Mouse (Mus musculus) T-helper 17 cell (primary cell): ENCODE data around the gene 1700013G24Rik.

Source experiments
- in situ Hi-C, 2 experiments: fragments of 300-600 bp; cut with MboI, MseI; formaldehyde crosslinking; loops; 1 replicate in 1 of 2; 2 replicates in 1 of 2; pipeline ENCODE4 v1.15.1; 2025; ENCODE audit warnings: high pct_unique_total_duplicates in 2 of 2

1700013G24Rik gene

DNA sequence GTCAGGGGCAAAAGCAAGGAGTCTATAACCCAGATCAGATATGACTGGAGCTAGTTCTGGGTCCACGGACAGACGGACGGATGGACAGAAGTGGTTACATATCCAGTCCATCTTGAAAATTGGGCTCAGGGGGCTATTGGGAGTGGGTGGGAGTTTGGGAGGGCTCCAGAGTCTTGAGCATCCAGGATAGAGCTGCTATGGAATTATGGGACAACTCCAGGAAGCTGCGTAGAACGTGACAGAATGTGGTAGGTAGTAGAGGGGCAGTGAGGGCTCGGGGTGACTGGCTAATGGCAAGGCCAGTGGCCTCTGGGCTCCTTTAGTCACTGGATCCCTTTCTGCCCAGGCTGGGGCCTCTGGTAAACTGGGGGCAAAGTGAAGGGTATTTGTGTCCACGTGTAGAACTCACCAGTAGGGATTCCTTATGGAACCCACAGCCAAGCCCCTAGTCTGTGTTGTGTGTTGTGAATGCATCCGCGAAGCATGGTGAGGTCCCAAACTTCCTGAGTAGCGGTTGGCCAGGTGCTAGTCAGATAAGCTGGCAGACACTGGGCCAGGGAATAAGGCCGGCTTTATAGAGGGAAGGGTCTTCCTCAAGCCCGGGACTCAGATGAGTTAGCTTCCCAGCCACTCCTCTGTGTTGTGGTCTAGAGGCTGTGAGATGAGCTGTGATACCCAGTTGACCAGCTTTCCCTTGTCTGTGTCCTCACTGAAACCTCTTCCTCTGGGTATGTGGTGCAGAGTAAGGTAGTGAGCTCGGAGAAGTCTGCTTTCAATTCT lies 22.4 kb downstream of the 1700013G24Rik start:
- in situ Hi-C loops, result no loop called here

DNA sequence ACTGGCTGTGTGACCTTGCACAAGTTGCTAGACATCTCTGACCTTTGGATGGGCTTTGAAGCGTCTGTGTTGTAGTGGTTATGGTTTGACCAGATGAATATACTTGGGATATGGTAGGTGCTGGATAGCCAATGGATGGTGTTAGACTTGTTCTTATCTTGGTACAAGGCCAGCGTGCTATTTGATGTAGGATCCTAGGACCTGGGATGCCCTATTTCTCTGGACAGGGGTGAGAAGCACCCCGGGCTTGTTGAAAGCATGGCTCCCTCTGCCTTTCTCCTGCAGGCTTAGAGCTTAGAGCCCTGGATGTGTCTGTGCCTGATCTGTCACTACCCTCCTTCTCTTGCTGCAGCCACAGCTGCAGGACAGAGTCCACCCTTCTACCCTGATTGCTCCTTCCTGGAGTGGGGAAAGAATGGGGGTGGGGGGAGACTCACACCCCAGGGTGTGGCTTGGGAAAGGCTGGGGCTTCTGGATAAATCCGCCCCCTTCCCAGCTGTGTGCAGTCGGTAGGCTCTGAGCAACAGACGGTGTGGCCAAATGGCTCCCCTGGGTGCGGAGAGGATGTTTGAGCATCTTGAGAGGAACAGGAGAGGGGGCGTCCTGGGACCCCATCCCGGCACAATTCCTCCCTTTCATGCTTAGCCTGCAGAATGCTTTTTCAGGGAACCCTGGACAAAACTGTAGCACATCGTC lies 23.1 kb downstream of the 1700013G24Rik start:
- in situ Hi-C loops, result no loop called here

DNA sequence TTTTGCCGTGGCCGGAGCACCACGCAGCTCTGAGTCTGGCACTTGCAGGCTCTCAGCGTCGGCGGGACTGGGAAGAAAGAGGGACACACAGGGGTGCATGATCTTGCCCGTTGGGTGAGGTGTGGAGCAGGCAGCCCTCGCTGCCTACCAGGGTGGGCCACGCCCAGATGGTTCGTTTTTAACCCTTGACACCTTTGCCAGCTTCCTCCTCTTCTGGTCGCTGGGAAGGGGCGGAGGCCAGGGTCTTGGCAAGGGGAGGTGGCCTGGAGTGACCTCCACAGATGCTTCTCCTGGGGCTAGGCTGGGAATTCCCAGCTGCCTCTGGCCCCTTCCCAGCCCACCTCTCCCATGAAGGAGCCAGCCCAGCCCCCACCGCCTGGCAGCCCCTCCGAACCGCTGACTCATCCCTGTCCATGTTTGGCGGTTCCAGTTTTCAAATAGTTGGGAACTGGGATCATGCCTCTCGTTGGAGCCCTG lies 23.7 kb downstream of the 1700013G24Rik start:
- in situ Hi-C loops, result no loop called here

DNA sequence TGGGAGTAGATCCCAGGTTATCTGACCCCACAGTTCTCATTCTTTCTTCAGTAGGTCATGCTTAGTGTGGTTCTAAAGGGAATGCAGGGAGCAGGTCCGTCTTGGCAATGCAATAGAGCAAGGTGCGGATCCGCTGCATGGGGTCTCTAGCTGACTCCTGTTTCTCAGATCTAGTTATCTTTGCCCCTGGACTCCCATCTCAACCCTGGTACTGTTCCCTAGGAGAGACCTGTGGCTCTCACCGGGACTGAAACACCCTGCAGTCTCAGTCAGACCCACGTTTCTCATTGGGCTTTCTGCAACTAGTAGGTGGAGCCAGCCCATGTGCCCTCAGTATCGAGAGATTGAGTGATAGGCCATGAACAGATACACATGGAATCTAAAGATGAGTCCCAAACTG lies 24.5 kb downstream of the 1700013G24Rik start:
- in situ Hi-C loops, result no loop called here

DNA sequence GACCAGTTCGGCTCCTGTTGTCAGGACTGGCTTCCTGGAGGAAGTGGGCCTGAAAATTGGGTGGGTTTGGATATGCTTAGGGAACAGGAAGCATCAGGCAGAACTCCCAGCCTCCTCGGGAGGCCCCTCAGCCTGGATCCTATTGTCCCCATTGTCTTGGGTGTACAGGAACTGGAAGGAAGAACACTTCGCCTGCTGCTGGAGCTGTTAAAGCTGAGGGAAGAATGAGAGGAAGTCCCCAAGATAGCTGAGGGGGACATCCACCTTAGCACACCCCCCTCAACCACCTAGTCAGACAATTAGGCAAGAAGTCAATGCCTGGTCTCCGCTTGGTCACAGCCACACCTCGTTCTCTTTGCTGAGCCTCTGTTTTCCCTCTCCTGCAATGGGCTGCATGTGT lies 25.2 kb downstream of the 1700013G24Rik start:
- in situ Hi-C loops, result no loop called here

DNA sequence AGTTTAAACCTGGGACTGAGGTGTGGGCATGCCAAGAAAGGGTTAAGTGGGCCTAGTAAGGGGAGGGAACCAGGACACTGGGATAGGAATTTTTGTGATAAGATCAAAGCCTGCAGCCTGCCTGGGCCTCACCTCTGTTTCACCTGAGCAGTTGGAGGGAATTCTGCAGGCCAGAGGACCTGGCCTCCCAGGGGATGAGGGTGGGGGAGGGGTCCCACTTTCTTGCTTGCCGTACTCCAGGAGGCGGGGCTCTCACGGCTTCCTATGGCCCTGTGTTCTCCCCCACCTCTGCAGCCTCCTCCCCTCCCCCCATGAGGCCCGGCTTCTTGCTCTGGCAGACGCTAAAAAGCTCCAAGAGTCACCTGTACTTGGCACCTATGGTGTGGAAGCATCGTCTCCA lies 26.7 kb downstream of the 1700013G24Rik start:
- in situ Hi-C loops, result no loop called here

DNA sequence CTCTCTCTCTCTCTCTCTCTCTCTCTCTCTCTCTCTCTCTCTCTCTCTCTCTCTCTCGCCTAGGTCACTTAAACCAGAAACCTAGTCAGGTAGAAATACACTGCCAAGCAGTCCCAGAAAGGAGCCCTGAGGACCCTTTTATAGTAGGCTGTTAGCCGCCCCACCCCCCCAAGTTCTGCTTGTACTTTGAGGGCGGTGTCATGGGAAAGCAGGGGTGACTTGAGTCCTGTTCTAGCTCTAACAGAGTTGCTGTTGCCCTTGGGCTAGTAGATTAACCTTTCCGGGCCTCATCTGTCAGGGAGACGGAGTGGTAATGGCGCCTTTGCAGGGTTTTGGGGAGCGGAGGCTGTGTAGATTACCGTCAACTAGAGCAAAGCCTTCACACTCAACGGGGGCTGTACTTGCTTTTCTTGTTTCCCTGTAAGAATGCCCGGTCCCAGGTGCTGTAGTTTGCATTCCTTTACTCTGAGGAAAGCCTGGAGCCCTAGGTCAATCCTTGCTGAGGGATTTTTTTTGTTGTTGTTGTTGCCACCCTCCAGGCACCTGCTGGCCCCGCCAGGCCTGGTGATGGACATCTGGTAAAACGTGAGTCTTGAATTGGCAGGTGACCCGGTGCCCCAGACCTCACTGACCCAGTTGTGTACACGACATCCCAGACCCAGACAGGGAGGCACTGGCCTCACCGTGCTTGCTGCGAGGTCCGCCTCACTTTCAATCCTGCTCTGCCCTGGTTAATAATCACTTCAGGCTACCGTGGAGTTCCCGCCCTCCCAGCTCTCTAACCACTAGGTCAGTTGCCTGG lies 27.3 kb downstream of the 1700013G24Rik start:
- in situ Hi-C loops, result no loop called here

DNA sequence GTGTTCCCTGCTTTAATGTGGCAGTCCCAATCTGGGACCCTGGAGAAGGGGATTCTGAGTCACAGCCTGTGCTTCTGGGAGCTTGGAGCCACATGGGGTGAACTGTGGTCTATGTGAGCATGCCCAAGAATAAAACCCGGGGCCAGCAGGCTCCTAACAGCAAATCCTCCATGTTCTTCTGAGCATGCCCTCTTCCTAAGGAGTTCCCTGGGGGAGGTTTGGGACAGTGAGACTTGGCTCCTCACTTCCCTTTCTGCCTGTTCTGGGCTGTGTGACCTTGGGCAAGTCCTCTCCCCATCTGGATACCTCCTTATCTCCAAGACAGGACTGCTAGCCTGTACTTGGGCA lies 27.9 kb downstream of the 1700013G24Rik start:
- in situ Hi-C loops, result no loop called here

DNA sequence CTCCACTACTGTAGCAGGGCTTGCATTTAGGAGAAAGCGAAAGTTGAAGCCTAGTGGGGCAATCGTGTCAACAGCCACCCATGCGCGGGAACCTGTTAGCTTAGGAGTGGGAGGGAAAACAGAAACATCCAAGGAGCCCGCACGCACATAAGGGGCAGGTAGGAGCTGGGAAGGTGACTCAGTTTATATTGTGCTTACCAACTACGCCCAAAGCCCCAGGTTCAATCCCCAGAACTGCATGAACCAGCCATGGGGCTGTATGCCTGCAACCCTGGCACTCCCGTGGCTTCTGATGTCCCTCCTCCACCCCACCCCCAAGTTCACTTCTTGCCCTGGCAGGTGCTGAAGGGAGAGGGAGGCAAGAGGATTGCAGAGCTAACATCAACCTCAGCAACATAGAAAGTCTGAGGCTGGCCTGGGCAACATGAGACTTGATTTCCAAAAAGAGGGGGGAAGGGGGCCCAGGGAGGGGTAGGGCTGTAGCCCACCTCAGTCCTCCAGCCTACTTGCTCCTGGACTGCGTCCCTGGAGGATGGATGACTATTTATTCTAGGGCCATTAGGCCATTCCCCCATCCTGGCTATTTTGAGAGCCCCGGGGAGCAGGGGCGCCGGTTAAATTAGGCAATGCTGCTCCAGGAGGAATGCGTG lies 28.4 kb downstream of the 1700013G24Rik start:
- in situ Hi-C loops, result no loop called here

DNA sequence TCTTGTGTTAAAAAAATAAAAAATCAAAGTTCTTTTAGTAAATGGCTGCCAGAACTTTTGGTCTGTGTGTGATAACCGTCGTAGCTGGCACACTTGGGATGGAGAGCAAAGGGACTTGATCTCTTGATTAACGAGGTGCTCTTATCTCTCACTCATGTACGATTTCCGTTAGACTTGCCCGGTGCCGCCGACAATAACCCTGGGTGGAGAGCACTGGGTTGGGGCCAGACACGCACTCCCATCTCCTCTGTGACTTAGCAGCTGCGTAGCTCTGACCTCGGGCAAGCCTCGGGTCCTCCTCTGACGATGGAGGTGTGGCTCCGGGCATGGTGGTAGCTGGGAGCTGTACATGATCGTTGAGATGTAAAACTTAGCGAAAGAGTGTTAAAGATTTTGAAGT lies 30.8 kb downstream of the 1700013G24Rik start:
- in situ Hi-C loops, result no loop called here

DNA sequence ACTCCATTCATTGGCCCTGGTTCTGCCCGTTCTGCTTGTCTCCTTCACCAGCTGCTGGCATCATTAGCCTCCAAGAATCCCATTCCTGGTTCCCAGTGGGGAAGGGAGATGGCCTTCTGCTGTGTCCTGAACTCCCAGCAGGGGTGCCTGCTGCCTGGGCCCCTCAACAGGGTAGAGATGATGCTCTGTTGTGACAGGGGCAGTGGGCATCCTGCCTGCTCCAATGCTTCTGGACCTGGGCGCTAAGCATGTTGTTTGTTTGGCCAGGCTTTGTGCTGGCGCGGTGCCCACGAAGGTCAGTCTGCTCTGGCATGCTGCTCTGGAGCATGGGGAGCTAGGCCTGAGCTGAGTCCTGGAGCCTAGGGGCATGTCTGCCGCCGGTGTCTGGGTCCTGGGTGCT lies 31.5 kb downstream of the 1700013G24Rik start:
- in situ Hi-C loops, result no loop called here

DNA sequence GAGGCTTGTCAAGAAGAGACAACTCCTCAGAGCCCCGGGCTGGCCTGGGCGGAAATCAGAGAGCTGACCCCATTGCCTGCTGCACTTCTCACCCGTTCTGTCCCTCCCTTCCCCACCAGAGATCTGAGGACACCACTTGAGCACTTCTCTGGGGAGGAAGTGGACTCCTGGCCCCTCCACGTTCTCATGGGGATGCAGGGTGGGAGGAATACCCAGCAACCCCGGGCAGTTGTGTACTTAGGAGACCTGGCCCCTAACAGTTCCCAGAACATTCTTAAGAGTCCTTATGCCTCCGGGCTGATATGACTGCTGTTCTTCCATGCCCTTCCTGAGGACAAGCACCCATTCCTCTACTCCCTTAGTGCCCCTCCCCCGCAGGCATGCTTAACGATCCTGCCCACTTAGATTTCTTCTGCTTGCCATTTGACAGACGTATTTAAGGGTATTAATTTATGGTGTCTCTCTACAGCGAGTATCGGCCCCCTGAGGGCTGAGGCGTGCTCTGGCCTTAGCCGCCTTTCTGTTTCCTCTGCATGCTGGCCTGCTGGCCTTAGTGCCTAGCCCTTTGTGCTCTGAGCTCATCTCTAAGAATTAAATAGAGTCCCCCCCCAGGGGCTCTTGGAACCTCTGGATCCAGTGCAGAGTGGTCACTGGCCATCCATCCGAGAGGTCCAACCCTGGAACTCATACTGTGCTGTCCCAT lies 32.3 kb downstream of the 1700013G24Rik start:
- in situ Hi-C loops, result no loop called here

DNA sequence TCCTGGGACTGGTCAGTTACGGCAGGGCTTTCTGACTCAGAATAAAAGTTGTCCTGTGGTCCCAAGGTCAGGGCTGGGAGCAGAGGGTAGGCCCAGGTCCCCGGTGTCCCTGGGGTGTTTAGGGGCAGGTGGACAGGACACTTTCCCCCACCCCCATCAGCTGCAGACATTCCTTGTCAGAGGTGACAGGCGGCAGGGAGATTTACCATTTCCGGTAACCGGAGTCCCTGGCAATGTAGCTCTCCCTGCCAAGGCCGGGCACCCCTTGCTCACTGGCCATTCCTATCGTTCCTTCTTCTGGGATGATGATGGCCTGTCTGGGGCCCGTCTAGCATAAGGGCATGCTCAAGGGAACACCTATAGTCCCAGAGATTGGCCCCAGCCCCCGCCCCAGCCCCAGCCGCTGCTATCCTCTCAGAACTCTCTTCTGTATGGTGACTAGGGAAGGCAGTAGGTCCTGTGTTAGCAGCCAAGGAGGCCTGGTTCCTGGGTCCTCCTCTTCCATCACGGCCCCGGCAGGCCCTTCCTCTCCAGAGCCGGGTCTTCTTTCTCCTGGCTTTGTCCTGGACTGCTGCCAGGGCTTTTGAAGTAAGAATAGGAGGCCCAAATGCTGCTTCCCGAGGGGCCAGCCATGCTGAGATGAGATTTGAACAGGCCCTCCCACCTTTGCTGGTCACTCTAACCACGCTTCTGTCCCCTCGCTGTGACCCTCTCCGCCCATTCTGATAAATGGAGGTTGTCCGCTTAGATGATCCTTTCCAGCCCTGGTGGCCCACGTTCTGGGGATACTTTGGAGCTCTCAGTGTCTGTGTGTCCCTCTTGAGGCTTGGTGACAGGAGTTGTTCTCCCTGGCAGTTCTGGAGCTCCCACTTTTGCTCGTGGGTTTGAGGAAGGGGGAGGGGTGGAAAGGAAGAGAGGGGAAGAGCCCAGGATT lies 33.3 kb downstream of the 1700013G24Rik start:
- in situ Hi-C loops, result no loop called here

DNA sequence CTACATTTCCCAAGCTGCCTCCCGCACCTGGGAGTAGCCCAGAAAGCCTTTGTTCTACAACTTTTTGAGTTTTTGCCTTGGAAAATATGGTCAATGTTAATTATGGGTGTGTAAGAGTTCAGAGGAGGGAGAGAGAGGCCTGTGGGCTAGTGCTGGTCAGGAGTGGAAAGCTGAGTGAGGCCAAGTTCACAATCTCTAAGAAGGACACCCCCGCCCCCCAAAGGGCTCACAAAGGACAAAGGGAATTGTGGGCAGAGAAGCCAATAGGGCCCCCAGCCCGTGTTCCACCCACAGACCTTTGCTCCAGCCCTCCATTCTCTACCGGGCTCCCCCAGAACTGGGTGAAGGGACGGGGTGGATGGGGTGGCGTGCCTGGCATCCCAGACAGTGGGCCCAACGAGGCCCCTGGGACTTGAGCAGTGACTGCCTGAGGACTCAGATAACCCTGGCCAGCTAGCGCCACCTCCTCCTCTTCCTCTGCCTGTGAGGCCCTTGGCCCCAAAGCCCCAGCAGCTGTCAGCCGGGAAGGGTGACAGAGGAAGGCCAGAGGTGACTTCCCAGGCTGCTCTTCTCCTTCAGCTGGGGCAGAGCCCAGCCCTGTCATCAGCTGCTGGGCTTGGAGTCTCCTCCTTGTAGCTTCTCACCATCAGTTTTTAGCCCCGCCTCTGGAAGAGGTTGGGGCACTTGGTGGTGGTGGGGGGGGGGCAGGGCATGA lies 34.4 kb downstream of the 1700013G24Rik start:
- in situ Hi-C loops, result no loop called here

DNA sequence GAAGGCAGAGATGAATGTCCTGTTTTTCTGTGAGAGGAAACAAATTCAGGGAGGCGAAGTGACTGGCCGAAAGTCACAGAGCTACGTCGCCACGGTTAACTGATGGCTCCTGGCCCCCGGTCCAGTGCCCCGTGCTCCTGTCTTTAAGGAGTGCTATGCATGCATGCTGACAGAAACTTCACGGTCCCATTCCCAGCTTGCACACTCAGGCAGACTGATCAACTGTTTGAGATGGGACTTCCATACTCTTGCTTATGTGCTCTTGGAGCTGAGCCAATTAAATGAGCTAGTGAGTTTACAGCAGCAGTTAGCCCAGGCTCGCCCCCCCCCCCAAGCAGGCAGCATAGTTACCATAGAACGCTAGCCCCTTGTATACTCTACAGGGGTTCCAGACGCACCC lies 35.0 kb downstream of the 1700013G24Rik start:
- in situ Hi-C loops, result no loop called here

DNA sequence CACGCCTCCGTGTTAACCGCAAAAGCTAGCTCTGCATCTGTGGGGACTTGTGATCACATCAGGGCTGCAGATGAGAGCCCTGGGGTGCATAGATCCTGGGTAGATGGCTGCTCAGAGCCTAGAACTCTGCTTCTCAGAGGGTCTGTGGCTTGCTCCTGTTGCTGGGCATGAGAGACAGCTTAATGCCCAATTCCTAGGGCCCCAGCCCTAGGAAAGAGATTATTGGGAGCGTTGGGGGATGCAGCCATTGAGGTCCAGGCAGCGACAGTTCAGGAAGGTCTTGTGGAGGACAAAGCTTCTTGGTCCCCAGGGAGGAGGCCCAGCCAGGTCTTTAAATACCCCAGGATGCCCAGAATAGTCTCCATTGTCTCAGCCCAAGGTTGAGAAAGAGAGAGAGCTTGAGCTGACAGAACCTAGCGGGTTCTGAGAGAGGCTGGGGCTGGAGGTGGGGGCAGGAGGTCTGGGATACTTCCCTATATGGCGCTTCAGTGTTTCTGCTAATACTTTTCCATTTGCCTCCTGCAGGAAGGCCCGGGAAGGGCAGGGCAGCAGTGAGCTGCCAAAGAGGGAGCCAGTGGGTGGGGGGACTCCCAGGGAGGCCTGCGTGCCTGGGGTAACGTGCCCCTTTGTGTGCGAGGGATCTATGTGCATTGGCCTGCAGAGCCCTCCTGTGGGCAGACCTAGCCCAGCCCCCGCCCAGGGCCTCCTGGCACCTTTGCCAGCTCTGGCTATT lies 35.7 kb downstream of the 1700013G24Rik start:
- in situ Hi-C loops, result no loop called here

DNA sequence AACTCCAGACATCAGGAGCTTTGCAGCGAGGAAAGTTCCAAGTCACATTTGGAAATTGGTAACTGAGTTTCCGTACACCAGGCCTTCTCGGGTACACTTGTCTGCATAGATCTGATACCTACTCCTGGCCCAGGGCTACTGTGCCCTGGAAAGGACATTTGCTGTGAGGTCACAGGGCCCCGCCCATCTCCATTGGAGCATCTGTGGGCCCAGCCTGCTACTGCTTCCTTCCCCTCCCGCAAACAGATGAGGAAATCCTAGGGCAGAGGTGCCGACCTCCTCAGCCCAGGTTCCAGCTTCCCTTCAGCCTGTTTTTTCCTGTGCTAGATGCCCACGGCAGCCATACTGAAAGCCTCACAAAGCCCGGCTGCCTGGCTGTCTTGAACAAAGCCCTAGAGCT lies 36.9 kb downstream of the 1700013G24Rik start:
- in situ Hi-C loops, result no loop called here

DNA sequence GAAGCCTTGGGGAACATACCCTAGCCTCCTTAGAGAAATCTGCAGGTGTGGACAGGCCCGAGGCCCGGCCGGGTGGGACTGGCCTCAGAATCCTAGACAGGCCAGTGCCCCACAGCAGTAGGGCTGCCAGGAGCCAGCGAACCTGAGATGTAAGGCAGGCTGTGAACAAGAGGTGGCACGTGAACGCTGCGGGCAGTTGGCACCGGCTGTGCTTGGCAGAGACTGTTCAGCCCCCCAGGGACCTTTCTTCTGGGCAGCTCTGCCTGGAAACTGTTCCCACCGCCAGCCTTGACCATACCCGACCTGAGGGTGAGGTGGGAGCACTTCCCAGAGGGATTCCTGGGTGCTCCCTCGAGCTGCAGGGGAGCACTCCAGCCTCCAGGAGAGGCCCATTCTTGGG lies 39.5 kb downstream of the 1700013G24Rik start:
- in situ Hi-C loops, result no loop called here

DNA sequence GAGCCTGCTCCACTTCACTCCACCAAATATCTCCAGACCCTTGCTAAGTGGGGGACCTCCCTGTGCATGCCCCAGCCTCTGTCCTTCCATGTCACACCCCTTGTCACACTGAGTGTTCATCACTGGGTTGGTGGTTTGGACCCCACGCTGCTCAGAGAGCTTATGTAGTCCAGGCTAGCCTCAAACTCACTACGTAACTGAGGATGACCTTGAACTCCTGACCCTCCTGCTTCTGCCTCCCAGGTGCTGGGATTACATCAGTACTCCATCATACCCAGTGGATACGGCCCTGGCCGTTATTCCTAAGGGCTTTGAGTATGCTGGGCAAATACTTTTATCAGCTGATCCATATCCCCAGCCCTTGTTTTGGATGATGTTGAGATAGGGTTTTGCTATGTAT lies 40.1 kb downstream of the 1700013G24Rik start:
- in situ Hi-C loops, result no loop called here
